Mouse (Mus musculus) CH12.LX (cell line): Measurements from ENCODE around the gene Ankrd11.

Source experiments
- CTCF ChIP-seq, 2 experiments: IDR thresholded peaks in 1 of 2; conservative IDR thresholded peaks in 1 of 2; 2 replicates each; pipeline ENCODE4 v1.5.1; 2011 to 2012; ENCODE audit warnings: low read depth in 2 of 2, low read length in 2 of 2, improper control_type of control experiment in 1 of 2, inconsistent platforms in 1 of 2, mild to moderate bottlenecking in 1 of 2, moderate library complexity in 1 of 2
- EP300 ChIP-seq: IDR thresholded peaks from 2 replicates; pipeline ENCODE4 v1.6.1; 2011; ENCODE audit warnings: low read length, improper control_type of control experiment
- HCFC1 ChIP-seq: IDR thresholded peaks from 2 replicates; pipeline ENCODE4 v1.6.1; 2012; ENCODE audit warnings: low read depth, mild to moderate bottlenecking, inconsistent platforms, low read length, improper control_type of control experiment
- KAT2A ChIP-seq: IDR thresholded peaks from 2 replicates; pipeline ENCODE4 v1.6.1; 2012; ENCODE audit warnings: low read length, improper control_type of control experiment, inconsistent platforms; ENCODE audit not compliant: insufficient replicate concordance
- POLR2A ChIP-seq: IDR thresholded peaks from 2 replicates; pipeline ENCODE4 v1.6.1; 2011; ENCODE audit warnings: low read depth, mild to moderate bottlenecking, improper control_type of control experiment, low read length
- USF1 ChIP-seq: IDR thresholded peaks from 2 replicates; pipeline ENCODE4 v1.6.1; 2014; ENCODE audit warnings: low read depth, mild to moderate bottlenecking, inconsistent platforms, low read length, improper control_type of control experiment
- ZC3H11A ChIP-seq: IDR thresholded peaks from 2 replicates; pipeline ENCODE4 v1.6.1; 2012; ENCODE audit warnings: low read depth, mild to moderate bottlenecking, inconsistent platforms, low read length, improper control_type of control experiment

- TF ChIP-seq ZC3H11A (no peak), CTCF (conservative IDR thresholded peaks at IDR 0.05 in 1 of 2, IDR thresholded peaks at IDR 0.05 in 1 of 2; ENCODE audit: low read depth in 2 of 2, low read length in 2 of 2) (no peak), KAT2A (no peak), POLR2A (no peak), USF1 (no peak), EP300 (no peak), HCFC1 (no peak)
Measured at GRCm38 (mm10) chr8:123018484-123019164, 23.5 kb downstream of the Ankrd11 start.
